Mouse (Mus musculus) heart, postnatal 25 days (tissue): ENCODE measurements around the gene Rhbdf1. TPM values are rescaled to one million over a fixed set of nuclear protein-coding genes. Genes with fewer than 3 reads are reported as not detected.
A peak's percentile ranks its signal among the peaks of the same experiment; 100 is the strongest.

ENCODE experiments used
- DNase-seq: peaks from one replicate; pipeline ENCODE4 v3.0.0; 2022; ENCODE audit warnings: low spot score
- intact Hi-C: fragments of 180-260 bp; cut with DNase I; formaldehyde crosslinking; loops from one replicate; pipeline ENCODE4 v1.15.1; 2025
- total RNA-seq, 2 experiments: library from RNA; stranded (reverse); gene quantifications; 2 replicates each; pipeline ENCODE4 v1.2.3; 2021

Gene Rhbdf1
- total RNA-seq, 2 experiments from 2014 or later: 21.9 to 25.0 TPM

DNA sequence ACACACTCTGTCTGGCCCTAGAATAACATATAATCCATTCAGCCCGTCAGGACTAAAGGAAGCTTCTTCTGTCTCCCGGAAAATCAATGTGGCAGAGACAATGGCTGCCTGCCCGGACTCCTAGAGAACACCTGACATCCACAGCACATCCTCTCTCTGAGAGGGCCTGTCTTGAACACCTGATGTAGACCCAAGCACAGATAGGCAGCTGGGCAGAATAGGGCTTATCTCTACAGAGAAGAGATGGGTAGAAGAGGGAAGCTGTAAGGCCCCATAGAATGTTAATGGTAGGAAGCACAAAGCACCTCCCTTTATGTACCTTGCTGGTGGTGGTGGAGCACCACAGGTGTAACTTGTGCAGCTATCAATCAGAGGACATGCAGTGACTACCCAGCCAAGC lies 20.1 kb upstream of the Rhbdf1 start:
- no peak for DNase-seq
- intact Hi-C loops: loop anchor here (5.0 kb wide), 1 partner anchor 35 kb away; the partner anchor contains the start of gene Snrnp25

DNA sequence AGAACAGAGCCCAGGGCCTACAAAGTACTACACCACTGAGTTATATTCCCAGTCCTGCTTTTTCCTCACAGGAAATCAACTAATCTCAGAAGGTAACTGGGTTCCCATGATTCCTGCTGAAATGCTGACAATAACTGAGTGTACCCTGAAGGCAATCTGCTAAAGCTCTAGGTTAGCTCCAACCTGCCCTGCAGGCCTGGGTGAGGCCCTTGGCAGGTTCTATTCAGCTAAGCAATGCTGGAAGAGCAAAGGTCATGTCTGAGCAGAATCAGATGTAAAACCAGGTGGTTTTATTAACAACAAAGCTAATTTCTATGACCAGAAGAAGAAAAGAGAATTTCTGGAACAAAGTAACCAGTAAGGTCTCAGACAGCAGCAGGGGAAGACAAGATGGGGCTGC lies 19.3 kb upstream of the Rhbdf1 start:
- intact Hi-C loops: loop anchor here (5.0 kb wide), 1 partner anchor 34 kb away; the partner anchor contains the start of gene Snrnp25
- DNase-seq: no peak

DNA sequence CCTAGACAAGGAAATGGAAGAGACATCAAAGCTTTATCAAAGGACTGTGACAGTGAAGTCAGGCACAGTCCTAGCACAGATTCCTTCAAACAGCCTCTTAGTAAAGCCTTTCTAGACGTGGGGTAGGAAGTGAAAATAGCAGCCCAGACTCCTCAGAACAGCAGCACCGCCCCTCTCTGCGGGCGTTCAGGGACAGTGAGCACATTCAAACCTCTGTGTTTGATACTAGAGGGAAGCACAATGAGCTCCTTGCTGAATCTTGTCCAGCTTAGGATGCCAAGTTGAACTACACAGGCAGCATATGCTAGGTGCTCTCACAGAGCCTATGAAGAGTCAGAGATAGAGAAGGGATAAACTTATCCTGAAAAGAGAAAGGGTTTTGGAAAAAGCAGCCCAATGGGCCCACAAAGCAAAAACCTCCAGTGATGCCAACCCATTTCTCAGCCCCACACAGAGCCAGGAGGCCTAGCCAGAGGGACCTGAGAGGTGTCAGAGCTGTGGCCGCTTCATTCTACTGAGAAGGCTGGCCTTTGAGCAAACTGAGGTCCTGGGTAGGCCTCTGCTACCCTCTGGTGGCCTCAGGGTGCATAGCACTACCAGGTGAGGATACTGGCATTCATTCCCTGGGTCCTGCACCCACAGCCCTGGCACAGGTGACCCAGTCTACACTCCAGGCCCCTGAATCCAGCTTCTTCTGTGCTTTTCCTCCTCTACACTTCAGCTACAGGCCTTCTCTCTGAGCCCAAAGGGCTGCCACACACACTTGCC lies 16.2 kb upstream of the Rhbdf1 start:
- no peak for DNase-seq
- intact Hi-C loops: loop anchor here (1.0 kb wide), 2 partner anchors 21 to 56 kb away; no protein-coding TSS in a partner anchor

DNA sequence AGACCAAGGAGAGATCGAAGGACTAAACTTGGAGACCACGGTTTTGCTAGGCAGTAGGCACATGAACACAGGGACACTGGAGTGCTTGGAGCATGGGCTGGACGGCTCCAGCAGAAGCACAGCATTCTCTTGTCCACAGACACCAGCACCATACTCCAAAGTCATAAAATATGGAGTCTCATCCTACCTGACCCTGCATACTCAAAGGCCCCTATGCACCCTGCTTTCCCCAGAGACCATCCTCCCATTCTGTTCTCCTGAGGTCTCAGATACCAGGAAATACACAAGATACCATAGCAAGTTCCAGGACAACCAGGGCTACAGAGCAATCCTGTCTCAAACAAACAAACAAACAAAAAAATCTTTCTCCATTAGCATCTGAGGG lies 15.3 kb upstream of the Rhbdf1 start:
- intact Hi-C loops: no loop called here
- no peak for DNase-seq

DNA sequence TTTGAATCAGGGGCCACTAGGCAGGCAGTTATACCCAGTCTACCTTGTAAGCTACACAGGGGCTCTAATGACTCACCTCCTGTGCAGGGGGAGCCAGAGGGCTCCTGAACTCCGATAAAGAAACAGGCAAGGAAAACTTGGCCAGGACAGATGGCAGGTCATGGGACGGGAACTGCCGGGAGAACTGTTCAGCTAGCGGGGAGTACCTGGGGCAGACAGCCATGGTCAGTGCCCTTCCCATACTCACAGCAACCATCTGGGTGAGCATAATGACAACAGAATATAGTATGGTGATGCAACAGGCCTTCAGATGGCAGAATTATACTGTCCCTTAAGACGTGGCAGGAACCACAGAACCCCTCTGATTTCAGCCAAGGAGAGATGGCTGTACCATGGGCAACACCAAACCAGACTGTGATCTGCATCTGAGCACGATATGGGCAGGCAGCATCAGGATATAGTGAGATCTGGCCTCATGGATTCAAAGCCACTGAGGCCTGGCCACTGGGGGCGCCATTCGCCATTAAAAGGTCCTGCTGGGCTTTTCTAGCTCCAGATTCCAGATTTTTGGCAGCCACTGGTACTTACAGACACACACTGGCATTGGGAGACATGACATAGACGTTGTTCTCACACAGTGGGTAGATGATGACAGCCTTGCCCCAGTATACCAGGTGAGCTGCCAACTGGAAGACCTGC lies 14.8 kb upstream of the Rhbdf1 start:
- intact Hi-C loops: no loop called here
- no peak for DNase-seq

DNA sequence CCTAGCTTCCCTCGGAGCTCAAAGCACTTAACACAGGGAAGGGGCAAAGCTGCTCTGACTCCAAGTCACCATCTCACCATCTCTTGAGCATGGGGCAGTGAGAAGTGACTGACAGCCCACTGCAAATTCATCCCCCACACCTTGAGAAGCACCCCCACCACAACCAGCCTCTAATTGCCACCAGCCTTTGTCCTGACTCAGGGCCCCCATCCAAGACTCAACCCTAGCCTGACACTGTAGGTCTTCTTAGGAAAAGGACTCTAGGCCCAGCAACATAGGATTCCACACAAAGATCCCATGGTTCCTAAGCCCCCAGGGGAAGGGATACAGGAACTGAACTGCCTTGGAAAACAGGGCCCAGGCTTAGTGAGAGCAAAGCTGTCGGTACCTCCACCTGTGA lies 14.0 kb upstream of the Rhbdf1 start:
- intact Hi-C loops: no loop called here
- DNase-seq: no peak

DNA sequence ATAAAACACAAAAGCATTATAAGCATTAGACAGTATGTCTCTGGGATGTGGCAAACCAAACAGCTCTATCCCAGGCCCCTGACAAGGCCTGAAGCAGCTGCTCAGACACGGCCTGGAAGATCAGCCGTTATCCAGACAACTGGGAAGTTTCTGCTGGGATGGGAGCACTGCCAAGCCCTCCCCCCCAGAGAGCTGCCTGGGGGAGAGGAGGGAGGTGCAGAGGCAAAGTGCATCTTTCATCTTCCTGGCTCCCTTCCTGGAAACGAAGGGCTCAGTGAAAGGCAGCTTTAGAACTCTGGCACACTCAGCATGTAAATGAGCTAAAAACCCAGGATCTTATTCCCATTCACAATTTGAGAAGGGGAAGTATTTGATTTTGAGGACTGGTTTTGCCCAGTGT lies 13.5 kb upstream of the Rhbdf1 start:
- intact Hi-C loops: no loop called here

DNA sequence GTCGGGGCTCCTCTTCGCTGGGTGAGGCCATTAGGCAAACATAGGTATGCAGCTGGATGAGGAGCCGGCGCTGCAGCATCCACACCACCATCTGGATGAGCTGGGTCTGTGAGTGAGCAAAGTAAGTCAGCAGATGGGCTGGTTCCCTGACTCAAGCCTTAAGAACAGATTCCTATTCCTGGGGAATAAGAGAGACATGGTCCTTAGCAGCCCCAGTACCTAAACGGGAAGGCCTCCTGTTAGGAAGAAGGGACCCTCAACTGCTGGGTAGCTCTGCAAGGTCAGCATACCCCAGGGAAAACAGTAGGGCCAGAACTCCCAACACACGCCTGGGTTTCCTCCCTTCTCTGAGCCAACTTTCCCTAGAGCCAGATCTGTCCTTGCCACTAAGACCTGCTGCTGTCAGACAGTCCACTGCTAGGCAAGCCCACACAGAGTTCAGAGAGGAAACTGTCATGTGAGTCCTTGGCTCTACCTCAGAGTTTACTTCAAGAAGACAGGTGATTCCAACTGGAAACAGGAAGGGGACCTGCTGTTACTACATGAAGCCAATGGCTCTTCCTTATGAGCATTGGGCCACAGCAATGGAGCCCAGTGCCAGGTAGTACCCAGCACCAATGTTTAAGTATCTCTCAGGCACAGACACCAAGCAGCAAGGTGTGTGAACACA lies 12.9 kb upstream of the Rhbdf1 start:
- intact Hi-C loops: no loop called here
- DNase-seq: no peak

More for the DNA sequence above, 13.5 kb upstream of the Rhbdf1 start:
- DNase-seq: peak; percentile 55

DNA sequence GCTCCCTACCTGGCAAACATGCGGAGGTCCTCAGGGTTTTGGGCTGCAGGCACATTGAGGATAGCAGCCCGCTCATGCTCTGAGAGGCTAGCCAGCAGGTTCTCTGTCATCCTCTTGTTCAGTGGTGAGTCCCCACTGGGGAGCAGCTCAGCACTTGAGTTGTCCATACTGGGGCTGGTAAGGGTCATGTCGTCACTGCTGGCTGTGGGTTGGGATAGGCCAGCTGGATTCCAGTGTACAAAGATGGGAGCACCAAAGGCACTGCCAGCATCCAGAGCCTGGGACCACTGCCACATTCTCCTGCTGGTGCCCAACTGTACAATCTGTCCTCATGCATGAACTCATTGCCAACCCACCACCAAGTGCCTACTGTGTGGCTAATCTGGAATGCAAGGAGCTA lies 11.8 kb upstream of the Rhbdf1 start:
- DNase-seq: no peak
- intact Hi-C loops: no loop called here

DNA sequence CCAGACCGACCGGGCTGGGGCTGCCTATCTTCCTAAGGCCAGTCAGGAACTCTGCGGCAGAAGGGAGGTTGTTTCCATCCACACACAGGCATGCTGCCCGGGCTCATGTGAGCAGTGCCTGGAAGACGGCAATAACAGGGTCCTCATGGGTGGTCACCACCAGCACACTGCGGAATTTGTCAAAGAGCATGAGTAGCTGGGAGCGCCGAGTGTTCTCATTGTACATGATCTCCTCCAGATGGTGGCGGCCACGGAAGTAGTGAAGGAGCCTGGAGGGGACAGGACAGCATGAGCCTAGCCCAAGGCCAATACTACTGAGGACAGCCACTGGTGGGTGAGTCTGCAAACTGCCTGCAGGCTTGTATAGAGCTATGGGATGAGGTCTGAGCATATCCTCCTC lies 10.7 kb upstream of the Rhbdf1 start:
- intact Hi-C loops: no loop called here
- no peak for DNase-seq

DNA sequence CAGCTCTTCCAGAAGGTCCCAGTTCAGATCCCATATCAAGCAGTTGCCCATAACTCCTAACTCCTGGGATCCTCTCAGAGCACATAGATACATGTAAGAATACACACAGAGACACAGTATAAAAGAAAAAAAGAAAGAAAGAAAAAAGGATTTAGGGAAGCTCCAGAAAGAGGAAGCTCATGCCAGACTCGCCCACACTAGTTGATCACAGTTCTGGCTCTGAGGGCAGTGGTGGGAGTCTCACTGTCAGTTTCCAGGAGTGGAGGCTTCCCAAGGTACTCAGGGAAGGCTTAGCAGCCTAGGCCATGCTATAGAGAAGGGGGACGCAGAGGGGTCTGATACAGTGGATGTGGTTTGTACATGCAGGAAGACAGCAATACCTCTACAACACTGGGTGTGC lies 9.0 kb upstream of the Rhbdf1 start:
- no peak for DNase-seq
- intact Hi-C loops: no loop called here

DNA sequence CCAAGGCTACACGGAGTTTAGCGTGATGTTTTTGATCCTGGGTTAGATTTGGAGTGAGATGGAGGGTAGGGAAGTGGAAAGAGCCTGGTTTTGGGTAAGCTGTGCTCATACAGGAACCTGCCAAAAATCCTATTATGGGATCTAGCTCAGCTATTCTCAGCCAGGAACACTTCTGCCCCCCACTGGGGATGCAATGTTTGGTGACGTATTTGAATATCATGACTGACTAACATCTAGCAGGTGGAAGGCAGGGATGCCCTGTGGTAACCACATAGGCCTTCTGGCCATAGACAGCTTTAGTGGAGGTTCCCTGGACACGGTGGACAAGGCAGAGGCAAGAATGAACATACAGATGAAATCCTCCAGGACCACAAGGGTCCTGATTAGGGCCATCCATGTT lies 8.1 kb upstream of the Rhbdf1 start:
- intact Hi-C loops: no loop called here
- DNase-seq: no peak

DNA sequence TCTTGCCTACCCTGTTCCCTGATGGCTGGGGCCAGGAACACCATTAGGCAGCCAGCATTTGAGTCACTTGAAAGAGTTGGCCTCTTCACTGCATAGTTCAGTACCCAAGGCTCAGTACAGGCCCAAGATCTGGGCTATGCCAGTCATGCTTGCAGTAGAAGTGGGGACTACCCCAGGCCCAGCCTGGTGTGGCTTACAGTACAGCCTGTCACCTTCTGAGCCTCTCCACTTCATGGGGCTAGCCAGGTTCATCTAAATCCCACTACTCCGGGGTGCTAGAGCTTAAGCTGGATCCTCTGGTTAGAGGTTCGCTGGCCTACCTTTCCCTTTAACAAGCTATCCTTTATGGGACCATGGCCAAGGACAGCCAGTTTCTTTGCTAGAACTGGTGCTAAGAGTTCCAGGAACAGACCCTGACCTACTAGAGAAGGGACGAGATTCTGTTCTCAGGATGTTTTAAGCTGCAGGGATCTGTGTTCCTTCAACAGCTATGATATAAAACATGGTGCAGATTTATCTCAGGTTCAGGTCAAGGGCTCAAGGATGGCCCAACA lies 6.3 kb upstream of the Rhbdf1 start:
- intact Hi-C loops: no loop called here
- DNase-seq: no peak

DNA sequence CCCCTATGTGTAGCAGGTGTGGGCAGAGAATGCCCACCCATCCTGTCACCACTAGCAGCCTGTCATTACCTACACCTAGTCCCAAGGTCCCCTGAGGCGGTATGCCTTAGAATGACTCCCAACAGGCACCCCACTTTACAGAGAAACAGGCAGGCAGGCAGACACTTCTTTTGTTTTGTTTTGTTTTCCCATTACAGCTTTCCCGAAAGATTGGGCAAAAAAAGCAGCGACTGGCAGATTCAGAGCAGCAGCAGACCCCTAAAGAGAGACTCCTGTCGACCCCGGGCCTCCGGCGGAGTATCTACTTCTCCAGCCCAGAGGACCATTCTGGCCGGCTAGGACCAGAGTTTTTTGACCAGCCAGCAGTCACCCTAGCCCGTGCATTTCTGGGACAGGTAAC lies 5.5 kb upstream of the Rhbdf1 start:
- intact Hi-C loops: no loop called here
- no peak for DNase-seq

DNA sequence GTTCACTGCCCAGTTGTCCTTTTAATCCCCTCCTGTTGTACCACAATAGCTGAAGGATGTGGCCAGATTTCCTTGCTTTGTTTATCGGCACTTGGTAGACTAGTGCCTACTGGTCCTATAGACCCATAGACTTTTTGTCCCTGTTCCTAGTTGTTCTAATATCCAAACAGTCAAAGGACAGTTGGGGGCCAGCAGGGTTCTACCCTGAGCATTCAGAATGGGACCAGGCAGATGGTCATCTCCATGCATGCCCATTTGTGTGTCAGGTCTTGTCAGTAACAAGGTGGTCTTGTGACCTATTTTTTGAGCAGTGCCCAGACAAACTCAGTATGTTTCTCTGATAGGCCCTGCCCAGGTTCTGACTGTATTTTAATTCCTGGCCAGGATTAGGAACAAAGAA lies 4.9 kb upstream of the Rhbdf1 start:
- DNase-seq: no peak
- intact Hi-C loops: no loop called here

DNA sequence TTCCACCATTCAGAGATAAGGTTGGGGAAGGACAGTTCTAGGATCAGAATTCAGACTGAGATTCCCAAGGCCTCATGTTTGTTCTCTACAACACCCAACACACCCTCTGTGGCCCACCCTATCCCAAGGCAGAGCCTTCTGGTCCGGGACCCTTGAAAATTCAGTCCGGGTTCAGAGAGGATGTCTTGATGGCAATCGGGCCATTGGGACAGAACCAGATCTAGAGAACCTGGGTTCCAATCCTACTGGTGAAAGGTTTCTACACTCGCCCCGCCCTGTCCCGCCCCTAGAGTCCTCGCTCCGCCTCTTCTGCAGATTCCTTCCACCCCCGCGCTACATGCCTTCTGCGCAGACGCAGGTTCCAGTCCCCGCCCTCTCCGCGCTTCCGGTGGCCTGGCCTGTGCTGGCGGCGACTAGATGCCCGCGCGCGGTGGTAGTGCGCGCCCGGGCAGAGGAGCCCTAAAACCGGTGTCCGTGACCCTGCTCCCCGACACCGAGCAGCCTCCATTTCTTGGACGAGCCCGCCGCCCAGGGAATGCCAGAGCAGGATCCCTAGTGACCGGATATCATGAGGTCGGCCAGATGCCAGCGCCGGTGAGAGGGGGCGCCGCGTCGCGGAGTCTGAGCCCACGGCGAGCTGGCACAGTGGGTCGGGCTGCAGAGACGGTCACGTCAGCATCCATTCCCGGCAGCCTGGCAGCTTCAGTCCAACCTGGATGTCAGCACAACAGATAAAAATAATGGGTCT lies 4.2 kb upstream of the Rhbdf1 start, which contains the start of gene Mpg:
TSS of gene Mpg (plus strand) at position 382 of the 748 bp plus-strand sequence.
- peak; percentile 79 for DNase-seq
- intact Hi-C loops: no loop called here

DNA sequence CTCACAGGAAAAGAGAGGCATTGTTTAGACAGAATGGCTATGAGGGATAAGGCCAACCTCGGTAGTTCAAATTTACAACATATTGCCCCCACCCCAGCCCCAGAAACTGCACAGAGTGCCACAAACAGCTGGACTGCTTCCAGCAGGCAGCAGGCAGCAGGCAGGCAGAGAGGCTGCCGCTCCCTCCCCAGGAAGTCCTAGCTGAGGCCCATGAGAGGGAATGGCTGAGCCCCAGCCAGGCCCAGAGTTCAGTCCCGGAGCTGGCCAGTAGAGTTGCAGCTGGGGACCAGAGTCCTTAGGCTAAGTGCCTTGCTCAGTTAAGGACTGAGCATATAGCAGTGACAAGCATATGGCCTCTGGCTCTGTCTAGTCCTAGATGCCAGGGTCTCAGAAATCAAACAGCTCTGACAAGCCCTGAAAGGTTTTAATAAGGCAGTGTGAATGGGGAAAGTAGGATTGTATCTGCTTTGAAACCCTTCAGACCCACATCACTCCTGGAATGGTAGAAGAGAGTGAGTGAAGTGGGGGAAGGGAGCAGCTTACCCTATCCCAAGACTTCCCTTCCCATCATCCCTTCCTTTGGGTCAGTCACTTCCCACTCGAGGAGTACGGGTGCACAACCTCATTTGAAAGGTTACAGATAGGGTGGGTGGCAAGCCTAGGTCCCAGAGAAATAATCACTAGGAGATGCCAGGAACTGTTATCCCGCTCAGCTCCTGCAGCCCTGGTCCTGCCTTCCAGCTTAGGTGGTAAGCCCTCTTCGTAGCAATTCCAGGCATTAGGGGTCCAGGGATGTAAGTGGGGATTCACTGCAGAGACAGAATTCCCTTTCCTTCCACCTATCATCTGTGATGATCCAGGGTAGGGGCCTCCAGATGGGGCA lies 3.4 kb upstream of the Rhbdf1 start:
- intact Hi-C loops: no loop called here
- no peak for DNase-seq

DNA sequence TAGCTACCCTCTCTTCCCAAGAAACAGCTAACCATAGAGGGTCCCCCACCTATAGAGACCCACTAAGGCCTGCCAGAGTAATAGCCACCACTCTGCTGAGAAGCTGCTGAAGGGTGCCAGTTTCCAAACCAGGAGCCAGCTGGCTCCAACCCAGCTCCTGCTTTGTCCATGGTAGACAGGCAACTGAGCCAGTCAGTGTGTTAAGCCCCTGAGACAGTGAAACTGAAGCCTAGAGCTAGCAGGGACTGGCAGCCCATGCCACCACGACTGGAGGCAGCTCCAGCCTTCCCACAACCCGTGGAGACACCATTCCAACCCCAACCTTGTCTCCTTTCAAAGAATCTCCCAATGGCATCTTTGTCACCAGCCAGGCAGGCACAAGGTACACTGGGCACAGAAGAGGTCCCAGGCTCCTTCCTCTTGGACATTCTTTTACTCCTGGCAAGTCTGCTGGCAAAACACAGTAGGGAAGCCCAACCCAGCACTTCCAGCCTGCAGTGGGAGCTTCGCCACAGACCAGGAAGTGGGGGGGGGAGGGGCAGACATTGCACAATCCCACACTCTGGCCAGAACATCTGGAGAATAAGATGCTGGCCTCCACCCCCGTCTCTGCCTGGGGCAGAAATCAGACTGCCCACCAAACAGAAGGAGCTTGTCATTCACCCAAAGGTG lies 2.5 kb upstream of the Rhbdf1 start:
- intact Hi-C loops: no loop called here
- peak; percentile 85 for DNase-seq
